Mouse (Mus musculus) limb, embryonic 15.5 days (tissue): ENCODE measurements around the gene Umps. TPM values are rescaled to one million over a fixed set of nuclear protein-coding genes. Genes with fewer than 3 reads are reported as not detected.

ENCODE experiments used
- ATAC-seq: fragments of 200-750 bp; cut with Nextera tagmentation; 2 replicates; pipeline ENCODE4 v1.8.0; 2017; ENCODE audit warnings: low read depth, moderate TSS enrichment; ENCODE audit not compliant: insufficient number of reproducible peaks, low FRiP score, low TSS enrichment
- H3K27ac ChIP-seq: fragments of 300-500 bp; sonication (generic); 2 replicates; pipeline ENCODE4 v1.5.1; 2015; ENCODE audit warnings: moderate library complexity, mild to moderate bottlenecking, inconsistent platforms
- H3K27me3 ChIP-seq: fragments of 300-500 bp; sonication (generic); 2 replicates; pipeline ENCODE4 v1.6.1; 2015; ENCODE audit warnings: inconsistent platforms
- H3K36me3 ChIP-seq: fragments of 300-500 bp; sonication (generic); 2 replicates; pipeline ENCODE4 v1.6.1; 2015; ENCODE audit warnings: inconsistent platforms
- H3K4me1 ChIP-seq: fragments of 300-500 bp; sonication (generic); 2 replicates; pipeline ENCODE4 v1.6.1; 2015; ENCODE audit warnings: inconsistent platforms
- H3K4me2 ChIP-seq: fragments of 300-500 bp; sonication (generic); 2 replicates; pipeline ENCODE4 v1.6.1; 2015; ENCODE audit warnings: mild to moderate bottlenecking, inconsistent platforms
- H3K4me3 ChIP-seq: fragments of 300-500 bp; sonication (generic); 2 replicates; pipeline ENCODE4 v1.5.1; 2015; ENCODE audit warnings: mild to moderate bottlenecking, inconsistent platforms
- H3K9ac ChIP-seq: fragments of 300-500 bp; sonication (generic); 2 replicates; pipeline ENCODE4 v1.6.1; 2015; ENCODE audit warnings: inconsistent platforms
- H3K9me3 ChIP-seq: fragments of 300-500 bp; sonication (generic); 2 replicates; pipeline ENCODE4 v1.6.1; 2016; ENCODE audit warnings: inconsistent platforms
- WGBS: fragments of 180-500 bp; shearing (Covaris S2); methylation state at CpG from one replicate; pipeline ENCODE4 v1.1.7; 2015; 5-methylcytosine and 5-hydroxymethylcytosine counted together
- polyA plus RNA-seq: library from polyadenylated mRNA; unstranded; fragments of >200 nt; fragmentation: Nextera tagmentation; extraction: Ambion mirVana; gene quantifications from 2 replicates; pipeline ENCODE4 v1.2.1, GENCODE M21; 2015

The Umps gene
- polyA plus RNA-seq, 1 experiment from 2014 or later: 43.7 TPM

GRCm38 (mm10) chr16:33950830-33951229 lies 16.0 kb downstream of the Umps start:
- no peak overlapping the region for H3K4me3 ChIP-seq
- 0 out of 2 replicates have a peak, but pooled peaks cover 5% of the 10 kb centered on the region for H3K4me1 ChIP-seq
- no peaks in the 10 kb centered on the region for H3K27me3 ChIP-seq
- no peak overlapping the region for H3K9ac ChIP-seq
- H3K4me2 ChIP-seq: no peak overlapping the region
- H3K27ac ChIP-seq: no peak overlapping the region
- 30% methylated on average over 4 of the region's 4 CpGs for WGBS
- H3K9me3 ChIP-seq: no peaks in the 10 kb centered on the region
- no peak for ATAC-seq
- peaks cover 57% of the 10 kb centered on the region for H3K36me3 ChIP-seq

- Histone ChIP-seq H3K36me3 (peaks cover 52% of the 10 kb centered on the region), H3K27me3 (no peaks in the 10 kb centered on the region), H3K4me1 (0 out of 2 replicates have a peak, but pooled peaks cover 8% of the 10 kb centered on the region), H3K9ac (no peak overlapping the region), H3K4me2 (no peak overlapping the region), H3K9me3 (no peaks in the 10 kb centered on the region), H3K27ac (no peak overlapping the region), H3K4me3 (no peak overlapping the region)
- no peak for ATAC-seq
- 80% methylated on average over 6 of the region's 6 CpGs for WGBS
These were observed 16.5 kb downstream of the Umps start for GRCm38 (mm10) chr16:33950386-33950785.

GRCm38 (mm10) chr16:33947664-33948571 lies 18.9 kb downstream of the Umps start:
- 81% methylated on average over 17 of the region's 17 CpGs for WGBS
- Histone ChIP-seq H3K36me3 (peaks cover 33% of the 10 kb centered on the region; the same call in 1 of the 2 replicates), H3K4me3 (no peak overlapping the region), H3K9ac (no peak overlapping the region), H3K4me2 (no peak overlapping the region), H3K27ac (no peak overlapping the region), H3K27me3 (no peaks in the 10 kb centered on the region), H3K9me3 (no peaks in the 10 kb centered on the region), H3K4me1 (peaks cover 8% of the 10 kb centered on the region; the same call in 1 of the 2 replicates)
- no peak for ATAC-seq

GRCm38 (mm10) chr16:33946021-33946420 lies 20.8 kb downstream of the Umps start:
- no peaks in the 10 kb centered on the region for H3K27me3 ChIP-seq
- H3K4me1 ChIP-seq: peaks cover 25% of the 10 kb centered on the region
- no peak overlapping the region for H3K9ac ChIP-seq
- no peak overlapping the region for H3K4me2 ChIP-seq
- H3K27ac ChIP-seq: no peak overlapping the region
- no peak for ATAC-seq
- no peak overlapping the region for H3K4me3 ChIP-seq
- 59% methylated on average over 7 of the region's 7 CpGs for WGBS
- H3K9me3 ChIP-seq: no peaks in the 10 kb centered on the region
- peaks cover 35% of the 10 kb centered on the region; the same call in 1 of the 2 replicates for H3K36me3 ChIP-seq

- Histone ChIP-seq H3K4me1 (peaks cover 38% of the 10 kb centered on the region), H3K27me3 (no peaks in the 10 kb centered on the region), H3K4me2 (no peak overlapping the region), H3K9ac (no peak overlapping the region), H3K4me3 (no peak overlapping the region), H3K9me3 (no peaks in the 10 kb centered on the region), H3K27ac (no peak overlapping the region), H3K36me3 (peaks cover 33% of the 10 kb centered on the region; the same call in 1 of the 2 replicates)
- WGBS: 27% methylated on average over 6 of the region's 6 CpGs
- ATAC-seq: no peak
These were observed 22.1 kb downstream of the Umps start for GRCm38 (mm10) chr16:33944772-33945171.

- no peak for ATAC-seq
- Histone ChIP-seq H3K9me3 (no peaks in the 10 kb centered on the region), H3K27me3 (no peaks in the 10 kb centered on the region), H3K36me3 (peaks cover 27% of the 10 kb centered on the region; the same call in 1 of the 2 replicates), H3K9ac (no peak overlapping the region), H3K4me2 (no peak overlapping the region), H3K27ac (no peak overlapping the region), H3K4me3 (no peak overlapping the region), H3K4me1 (peaks cover 44% of the 10 kb centered on the region)
- 81% methylated on average over 4 of the region's 4 CpGs for WGBS
These were observed 22.7 kb downstream of the Umps start for GRCm38 (mm10) chr16:33944126-33944525.

- peaks cover 52% of the 10 kb centered on the region for H3K4me1 ChIP-seq
- H3K4me2 ChIP-seq: no peak overlapping the region
- no peaks in the 10 kb centered on the region for H3K27me3 ChIP-seq
- no peak overlapping the region for H3K9ac ChIP-seq
- peaks cover 20% of the 10 kb centered on the region; the same call in 1 of the 2 replicates for H3K36me3 ChIP-seq
- H3K27ac ChIP-seq: no peak overlapping the region
- ATAC-seq: no peak
- H3K9me3 ChIP-seq: no peaks in the 10 kb centered on the region
- 99% methylated on average over 6 of the region's 6 CpGs for WGBS
- H3K4me3 ChIP-seq: no peak overlapping the region
These were observed 23.4 kb downstream of the Umps start for GRCm38 (mm10) chr16:33943388-33943787.

- Histone ChIP-seq H3K27ac (peak overlapping the region; percentile 19; the same call in 1 of the 2 replicates), H3K4me1 (peaks cover 62% of the 10 kb centered on the region), H3K27me3 (no peaks in the 10 kb centered on the region), H3K36me3 (peaks cover 10% of the 10 kb centered on the region; the same call in 1 of the 2 replicates), H3K9ac (no peak overlapping the region), H3K4me3 (no peak overlapping the region), H3K4me2 (no peak overlapping the region), H3K9me3 (no peaks in the 10 kb centered on the region)
- WGBS: 36% methylated on average over 11 of the region's 11 CpGs
- no peak for ATAC-seq
These were observed 24.5 kb downstream of the Umps start for GRCm38 (mm10) chr16:33942341-33942740.

- Histone ChIP-seq H3K4me2 (no peak overlapping the region), H3K4me1 (peaks cover 71% of the 10 kb centered on the region), H3K27ac (peak overlapping the region; percentile 74), H3K4me3 (no peak overlapping the region), H3K9me3 (no peaks in the 10 kb centered on the region), H3K36me3 (0 out of 2 replicates have a peak, but pooled peaks cover 9% of the 10 kb centered on the region), H3K27me3 (no peaks in the 10 kb centered on the region), H3K9ac (no peak overlapping the region)
- WGBS: 49% methylated on average over 11 of the region's 11 CpGs
- ATAC-seq: no peak
These were observed 25.5 kb downstream of the Umps start for GRCm38 (mm10) chr16:33941271-33941781.

- 0 out of 2 replicates have a peak, but pooled peaks cover 8% of the 10 kb centered on the region for H3K36me3 ChIP-seq
- 67% methylated on average over 5 of the region's 5 CpGs for WGBS
- H3K4me3 ChIP-seq: no peak overlapping the region
- ATAC-seq: no peak
- no peak overlapping the region for H3K27ac ChIP-seq
- peaks cover 64% of the 10 kb centered on the region for H3K4me1 ChIP-seq
- H3K27me3 ChIP-seq: no peaks in the 10 kb centered on the region
- no peak overlapping the region for H3K9ac ChIP-seq
- H3K9me3 ChIP-seq: no peaks in the 10 kb centered on the region
- no peak overlapping the region for H3K4me2 ChIP-seq
These were observed 26.7 kb downstream of the Umps start for GRCm38 (mm10) chr16:33940095-33940494.

GRCm38 (mm10) chr16:33939636-33940035 lies 27.2 kb downstream of the Umps start:
- H3K36me3 ChIP-seq: 0 out of 2 replicates have a peak, but pooled peaks cover 4% of the 10 kb centered on the region
- ATAC-seq: no peak
- no peak overlapping the region for H3K27ac ChIP-seq
- WGBS: 28% methylated on average over 9 of the region's 9 CpGs
- no peaks in the 10 kb centered on the region for H3K27me3 ChIP-seq
- H3K9me3 ChIP-seq: no peaks in the 10 kb centered on the region
- H3K9ac ChIP-seq: no peak overlapping the region
- H3K4me1 ChIP-seq: peaks cover 69% of the 10 kb centered on the region
- no peak overlapping the region for H3K4me3 ChIP-seq
- no peak overlapping the region for H3K4me2 ChIP-seq

GRCm38 (mm10) chr16:33939133-33939531 lies 27.7 kb downstream of the Umps start:
- H3K4me3 ChIP-seq: no peak overlapping the region
- H3K27me3 ChIP-seq: no peaks in the 10 kb centered on the region
- no peak overlapping the region for H3K27ac ChIP-seq
- 0 out of 2 replicates have a peak, but pooled peaks cover 4% of the 10 kb centered on the region for H3K36me3 ChIP-seq
- WGBS: 72% methylated on average over 2 of the region's 2 CpGs
- no peak for ATAC-seq
- no peak overlapping the region for H3K9ac ChIP-seq
- no peaks in the 10 kb centered on the region for H3K9me3 ChIP-seq
- H3K4me2 ChIP-seq: no peak overlapping the region
- H3K4me1 ChIP-seq: peaks cover 74% of the 10 kb centered on the region
